Mouse (Mus musculus) T-helper 1 cell (primary cell): ENCODE measurements around the gene Car14.
"Not testable (repeated sequence)": the region's sequence is repeated elsewhere in the genome, so short reads cannot be mapped to it uniquely, and the experiment has no call there.

Source experiments
- in situ Hi-C: fragments of 300-600 bp; cut with MboI, MseI; formaldehyde crosslinking; loops from one replicate; pipeline ENCODE4 v1.15.1; 2025; ENCODE audit warnings: high pct_unique_total_duplicates

The Car14 gene

GRCm38 (mm10) chr3:95904568-95904967 is at the start of gene Car14:
Gene Car14, minus strand, starts transcription at chr3:95904691.
- in situ Hi-C loops, result no loop called here

- in situ Hi-C loops, result no loop called here
Measured at GRCm38 (mm10) chr3:95953522-95953921, 49.0 kb upstream of the Car14 start.

- in situ Hi-C loops, result no loop called here
Measured at GRCm38 (mm10) chr3:95953023-95953422, 48.5 kb upstream of the Car14 start.

DNA sequence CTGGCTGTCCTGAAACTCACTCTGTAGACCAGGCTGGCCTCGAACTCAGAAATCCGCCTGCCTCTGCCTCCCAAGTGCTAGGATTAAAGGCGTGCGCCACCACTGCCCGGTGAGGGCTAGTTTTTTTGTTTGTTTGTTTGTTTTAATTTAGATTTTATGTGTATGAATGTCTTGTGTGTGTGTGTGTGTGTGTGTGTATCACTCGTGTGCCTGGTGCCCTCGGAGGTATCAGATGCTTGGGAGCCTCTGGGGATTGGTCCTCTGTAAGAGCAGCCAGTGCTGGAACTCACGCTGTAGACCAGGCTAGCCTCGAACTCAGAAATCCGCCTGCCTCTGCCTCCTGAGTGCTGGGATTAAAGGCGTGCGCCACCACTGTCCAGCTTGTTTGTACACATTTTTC is 47.1 kb upstream of the Car14 start:
- in situ Hi-C loops, result not testable (repeated sequence)

DNA sequence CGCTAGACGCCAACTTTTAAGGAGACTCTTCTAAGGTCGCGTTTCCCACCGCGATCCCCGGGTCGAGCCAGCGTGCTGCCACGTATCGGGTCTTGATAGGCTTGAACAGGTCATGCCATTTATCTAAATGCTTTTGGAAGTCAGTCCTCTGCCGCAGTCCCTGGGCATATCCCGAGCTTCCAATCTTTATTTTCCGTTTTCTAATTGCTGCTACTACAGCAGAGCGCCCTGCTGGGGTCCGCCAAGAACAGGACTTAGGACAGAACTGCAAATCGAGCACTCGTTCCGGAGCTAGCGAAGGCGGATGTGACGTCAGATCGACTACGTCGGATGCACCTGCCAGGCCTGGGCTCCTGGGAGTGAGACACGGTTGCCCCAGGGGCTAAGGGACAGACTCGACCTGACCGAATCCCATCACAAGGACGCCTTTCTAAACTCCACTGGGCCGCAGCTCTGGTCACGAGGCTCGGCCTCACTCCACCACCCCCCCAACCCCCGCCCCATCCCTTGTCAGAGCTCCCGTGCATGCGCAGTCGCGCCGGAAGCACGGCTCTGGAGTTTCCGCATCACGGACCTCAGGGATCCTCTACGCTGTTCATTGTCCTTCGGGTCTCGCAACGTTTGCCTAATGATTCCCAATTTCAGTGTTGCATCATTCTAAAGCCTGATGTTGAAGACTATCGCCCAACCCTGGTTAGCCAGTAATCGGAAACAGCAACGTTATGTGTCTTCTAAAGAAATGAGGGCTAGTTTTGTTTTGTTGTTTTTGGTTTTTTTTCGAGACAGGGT is 46.5 kb upstream of the Car14 start:
- in situ Hi-C loops, result no loop called here

DNA sequence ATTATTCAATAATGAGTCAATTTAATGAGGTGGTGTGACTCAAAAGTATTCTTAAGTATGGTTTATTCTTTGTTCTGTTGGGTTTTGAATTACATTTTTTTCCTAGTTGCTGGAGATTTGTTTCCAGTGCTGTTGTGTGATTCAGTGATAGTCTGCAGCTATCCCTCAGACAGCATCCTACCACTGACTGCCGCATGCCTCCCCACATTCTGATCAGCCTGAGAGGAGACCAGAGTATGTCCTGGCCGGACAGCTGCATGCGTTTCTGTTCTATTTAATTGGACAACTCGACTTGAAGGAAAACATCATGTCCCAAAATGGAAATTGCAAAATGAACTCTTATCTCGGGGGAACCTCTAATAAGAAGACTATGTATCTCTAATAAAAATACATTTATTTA is 43.8 kb upstream of the Car14 start:
- in situ Hi-C loops, result no loop called here

GRCm38 (mm10) chr3:95945731-95946240 is 41.3 kb upstream of the Car14 start:
- in situ Hi-C loops, result no loop called here

DNA sequence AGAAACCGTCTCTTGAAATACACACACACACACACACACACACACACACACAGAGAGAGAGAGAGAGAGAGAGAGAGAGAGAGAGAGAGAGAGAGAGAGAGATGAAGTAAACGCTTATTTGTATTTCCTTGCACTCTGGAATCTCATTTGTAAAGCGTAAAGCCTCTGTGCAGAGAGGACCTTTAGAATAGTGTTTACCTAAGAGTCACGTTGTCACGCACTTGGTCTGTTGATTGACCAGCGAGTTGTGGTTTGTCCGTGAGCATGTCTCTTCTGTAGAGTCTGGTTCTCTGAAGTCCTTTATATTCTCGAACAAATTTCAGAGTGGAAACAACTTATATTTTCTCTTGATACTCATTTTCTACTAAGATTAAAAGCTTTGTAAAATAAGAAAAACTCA is 40.3 kb upstream of the Car14 start:
- in situ Hi-C loops, result no loop called here

- in situ Hi-C loops, result no loop called here
Measured at GRCm38 (mm10) chr3:95943226-95943625, 38.7 kb upstream of the Car14 start.

DNA sequence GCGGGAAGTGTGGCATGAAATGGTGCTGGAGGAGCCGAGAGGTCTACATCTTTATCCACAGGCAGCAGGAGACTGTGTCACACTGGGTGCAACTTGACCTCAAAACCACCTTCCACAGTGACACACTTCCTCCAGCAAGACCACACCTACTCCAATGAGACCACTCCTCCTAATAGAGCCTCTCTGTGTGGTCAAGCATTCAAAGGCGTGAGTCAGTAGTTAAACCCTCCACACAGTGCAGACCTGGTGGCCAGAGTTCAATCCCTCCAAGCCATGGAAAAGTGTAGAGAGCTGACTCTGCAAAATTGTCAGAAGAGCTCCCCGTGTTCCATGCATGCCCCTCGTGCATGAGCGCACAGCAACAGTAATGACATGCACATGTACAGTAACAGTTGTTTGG is 38.3 kb upstream of the Car14 start:
- in situ Hi-C loops, result no loop called here

DNA sequence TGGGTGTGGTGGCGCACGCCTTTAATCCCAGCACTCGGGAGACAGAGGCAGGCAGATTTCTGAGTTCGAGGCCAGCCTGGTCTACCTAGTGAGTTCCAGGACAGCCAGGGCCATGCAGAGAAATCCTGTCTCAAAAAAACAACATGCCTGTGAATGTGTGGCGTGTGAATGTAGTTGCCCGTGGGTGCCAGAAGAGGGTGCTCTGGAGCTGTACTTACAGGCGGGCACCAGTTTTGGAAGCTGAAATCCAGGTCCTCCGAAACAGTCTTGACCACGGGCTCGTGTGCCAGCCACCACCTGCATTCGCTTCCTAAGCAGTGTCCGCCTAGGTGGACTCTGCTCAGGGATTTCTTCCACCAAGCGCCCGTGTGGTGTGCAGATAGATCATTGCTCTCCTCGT is 34.3 kb upstream of the Car14 start:
- in situ Hi-C loops, result no loop called here

DNA sequence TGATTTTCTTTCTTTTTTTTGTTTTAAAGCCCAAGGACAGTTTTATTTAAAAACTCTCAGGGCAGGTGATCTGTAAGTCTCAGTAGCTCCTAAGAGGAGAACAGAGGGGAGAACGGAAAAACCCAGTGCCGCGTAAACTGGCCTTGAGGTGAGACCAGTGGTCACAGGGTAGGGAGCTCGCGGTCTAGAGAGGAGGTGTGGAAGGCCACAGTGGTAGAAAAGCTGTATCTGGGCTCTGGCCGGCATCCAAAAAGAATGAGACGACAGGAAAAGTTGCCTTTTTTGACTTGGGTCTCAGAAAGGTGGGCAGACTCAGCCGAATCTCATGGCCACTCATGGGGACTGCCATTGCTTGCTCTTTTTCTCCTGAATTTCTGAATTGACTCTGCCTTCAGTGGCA is 33.7 kb upstream of the Car14 start:
- in situ Hi-C loops, result no loop called here

GRCm38 (mm10) chr3:95934448-95934847 is 30.0 kb upstream of the Car14 start:
- in situ Hi-C loops, result no loop called here

GRCm38 (mm10) chr3:95933111-95933750 is 28.7 kb upstream of the Car14 start:
- in situ Hi-C loops, result no loop called here

DNA sequence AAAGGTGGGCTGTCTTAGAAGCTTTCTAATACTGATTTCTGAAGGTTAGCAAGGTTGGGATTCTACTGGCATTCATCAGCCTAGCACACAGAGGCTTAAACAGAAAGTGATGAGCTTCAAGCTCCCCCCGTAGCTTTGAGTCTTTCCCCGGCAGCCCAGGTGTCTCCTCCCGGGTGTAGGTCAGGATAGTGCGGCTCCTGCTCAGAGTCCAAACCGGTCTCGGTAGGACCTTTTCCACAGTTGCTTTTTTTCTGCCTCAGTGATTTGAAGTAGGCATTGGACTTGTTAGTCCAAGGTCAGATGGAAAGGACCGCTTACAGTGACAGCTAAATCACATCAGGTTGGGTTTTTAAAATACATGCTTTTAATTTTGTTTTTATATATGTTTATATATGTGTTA is 28.1 kb upstream of the Car14 start:
- in situ Hi-C loops, result no loop called here

- in situ Hi-C loops, result no loop called here
Measured at GRCm38 (mm10) chr3:95932157-95932556, 27.7 kb upstream of the Car14 start.

- in situ Hi-C loops, result no loop called here
Measured at GRCm38 (mm10) chr3:95931471-95931870, 27.0 kb upstream of the Car14 start.

DNA sequence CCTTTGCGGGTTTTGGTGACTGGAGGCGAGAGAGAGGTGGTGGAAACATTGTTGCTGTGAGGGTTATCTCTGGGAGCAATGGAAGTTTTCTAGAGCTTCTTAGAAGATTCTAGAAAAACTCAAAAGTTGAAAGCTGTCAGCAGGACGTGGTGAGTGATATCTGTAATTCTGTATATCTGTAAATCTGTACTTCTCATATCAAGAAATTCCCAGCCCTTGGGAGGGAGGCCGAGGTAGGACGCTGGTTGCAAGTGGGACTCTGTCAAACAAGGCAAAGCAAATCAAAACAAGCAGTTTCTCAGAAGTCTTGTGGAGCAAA is 25.9 kb upstream of the Car14 start:
- in situ Hi-C loops, result no loop called here

GRCm38 (mm10) chr3:95929581-95930470 is 25.3 kb upstream of the Car14 start:
- in situ Hi-C loops, result no loop called here

- in situ Hi-C loops, result no loop called here
Measured at GRCm38 (mm10) chr3:95928658-95929503, 24.4 kb upstream of the Car14 start, which contains the start of gene Anp32e. Gene Anp32e, plus strand, starts transcription at chr3:95929246.

DNA sequence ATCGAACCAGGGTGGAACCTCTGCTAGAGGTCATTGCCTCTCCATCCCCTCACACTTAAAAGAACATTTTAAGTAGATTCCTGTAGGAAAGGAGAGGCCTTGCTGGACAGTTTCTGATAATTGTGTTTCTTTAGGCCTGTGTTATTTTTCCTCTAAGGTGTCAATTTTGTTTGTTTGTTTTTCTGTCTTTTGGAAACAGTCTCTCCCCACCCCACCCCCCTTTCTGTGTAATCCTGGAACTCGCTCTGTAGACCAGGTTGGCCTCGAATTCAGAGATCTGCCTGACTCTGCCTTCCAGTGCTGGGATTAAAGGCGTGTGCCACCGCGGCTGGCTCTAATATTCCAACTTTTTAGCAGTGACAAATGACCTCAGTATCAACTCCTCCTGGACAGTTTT is 23.8 kb upstream of the Car14 start:
- in situ Hi-C loops, result no loop called here
